Mouse (Mus musculus): ENCODE measurements at regions not wholly inside any gene's neighbourhood (a gene's known extent, or its start where the extent isn't known, plus 50 kb on each side); places are given as distances from the start of the nearest gene placed in this dataset.

DNA sequence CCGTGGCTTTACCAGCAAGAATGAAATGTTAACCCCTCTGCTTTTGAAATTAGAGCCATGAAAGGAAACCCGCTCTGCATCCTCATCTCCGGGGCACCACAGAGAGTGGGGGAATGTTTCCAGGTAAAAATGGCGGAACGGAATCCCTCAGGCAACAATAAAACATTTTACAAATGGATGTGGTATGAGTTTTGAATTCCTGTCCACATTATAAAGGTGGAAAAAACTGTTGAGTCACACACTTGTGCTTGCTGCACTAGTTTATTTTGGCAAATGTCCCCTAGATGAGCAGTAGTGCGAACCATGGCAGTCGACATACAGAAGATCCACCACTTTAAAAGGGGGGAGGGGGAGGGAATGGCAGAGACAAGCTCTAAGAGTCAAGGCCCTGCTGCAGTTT lies 289.4 kb upstream of the Nt5e start:
- Histone ChIP-seq H3K4me3 (no peak overlapping the region), H3K27me3 (no peaks in the 10 kb centered on the region), H3K36me3 (no peaks in the 10 kb centered on the region), H3K9me3 (no peaks in the 10 kb centered on the region), H3K4me1 (no peaks in the 10 kb centered on the region), H3K27ac (no peak overlapping the region), H3K4me2 (no peak overlapping the region), H3K9ac (no peak overlapping the region)
- no peak for ATAC-seq (ENCODE audit: insufficient number of reproducible peaks, low FRiP score, low TSS enrichment, low read depth)
- WGBS, result 48% methylated on average over 7 of the region's 7 CpGs

DNA sequence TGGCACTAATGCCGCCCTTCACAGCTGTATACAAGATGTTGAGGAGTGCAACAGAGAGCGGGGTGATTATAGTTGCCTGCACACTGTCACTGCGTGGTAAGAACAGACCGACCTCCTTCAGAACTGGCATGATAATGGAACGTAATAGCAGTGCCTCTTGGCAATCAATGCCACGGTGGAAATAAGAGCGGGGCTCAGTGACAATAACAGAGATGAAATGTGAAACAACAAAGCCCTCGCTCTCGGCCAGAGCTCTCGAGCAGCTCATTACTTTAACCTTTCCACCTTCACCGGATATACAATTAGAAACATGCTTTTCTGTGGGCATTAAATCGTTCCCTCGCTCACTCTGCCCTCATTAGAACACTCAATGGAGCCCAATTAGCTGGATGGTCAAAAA lies 277.7 kb upstream of the Nt5e start:
- Histone ChIP-seq H3K36me3 (no peaks in the 10 kb centered on the region), H3K27me3 (no peaks in the 10 kb centered on the region), H3K9ac (no peak overlapping the region), H3K9me3 (no peaks in the 10 kb centered on the region), H3K27ac (no peak overlapping the region), H3K4me3 (no peak overlapping the region), H3K4me2 (no peak overlapping the region), H3K4me1 (no peaks in the 10 kb centered on the region)
- WGBS, result 20% methylated on average over 13 of the region's 13 CpGs
- no peak for ATAC-seq (ENCODE audit: insufficient number of reproducible peaks, low FRiP score, low TSS enrichment, low read depth)

DNA sequence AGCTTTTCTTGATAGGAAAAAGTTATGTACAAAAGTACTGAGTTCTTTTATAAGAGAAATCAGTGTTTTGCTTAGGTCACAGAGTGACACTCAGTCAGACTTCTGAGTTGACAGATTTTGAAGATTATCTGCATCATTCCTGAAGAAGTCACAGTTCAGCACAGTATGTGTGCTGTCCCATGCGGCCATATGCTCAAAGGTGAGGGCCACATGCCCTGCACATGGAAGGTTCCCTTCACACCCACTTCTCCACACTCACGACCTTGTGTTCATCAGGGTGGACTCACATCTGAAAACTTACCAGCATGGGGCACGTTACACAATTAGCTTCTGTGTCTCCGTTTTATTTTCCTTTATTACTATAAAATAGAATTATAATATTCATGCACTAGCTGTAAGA lies 277.2 kb upstream of the Nt5e start:
- WGBS, result 60% methylated on average over 4 of the region's 4 CpGs
- Histone ChIP-seq H3K4me1 (no peaks in the 10 kb centered on the region), H3K4me3 (no peak overlapping the region), H3K4me2 (no peak overlapping the region), H3K9me3 (no peaks in the 10 kb centered on the region), H3K36me3 (no peaks in the 10 kb centered on the region), H3K27me3 (no peaks in the 10 kb centered on the region), H3K9ac (no peak overlapping the region), H3K27ac (no peak overlapping the region)
- no peak for ATAC-seq (ENCODE audit: insufficient number of reproducible peaks, low FRiP score, low TSS enrichment, low read depth)

DNA sequence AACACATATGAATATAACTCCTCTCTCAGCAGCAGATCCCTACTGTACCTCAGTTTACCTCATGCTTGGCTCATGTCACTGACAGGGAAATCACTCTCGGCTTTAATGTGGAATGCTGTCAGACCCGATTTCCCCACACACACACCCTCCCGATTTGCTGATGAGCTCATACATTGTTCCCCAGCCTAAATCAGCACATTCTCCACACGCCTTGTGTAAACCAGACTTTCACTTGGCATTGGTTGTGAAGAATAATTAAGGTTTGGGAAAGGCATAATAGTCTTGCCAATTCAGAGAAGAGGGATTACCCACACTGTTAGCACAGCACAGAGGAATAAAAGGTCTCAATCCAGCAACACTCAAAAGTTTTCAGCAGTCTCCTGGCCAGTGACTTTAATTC lies 268.4 kb upstream of the Nt5e start:
- ATAC-seq (ENCODE audit: insufficient number of reproducible peaks, low FRiP score, low TSS enrichment, low read depth), result peak; percentile 63; the same call in 1 of the 2 replicates
- Histone ChIP-seq H3K4me3 (no peak overlapping the region), H3K9me3 (no peaks in the 10 kb centered on the region), H3K27ac (no peak overlapping the region), H3K4me2 (no peak overlapping the region), H3K4me1 (peaks cover 5% of the 10 kb centered on the region), H3K9ac (no peak overlapping the region), H3K27me3 (no peaks in the 10 kb centered on the region), H3K36me3 (no peaks in the 10 kb centered on the region)
- WGBS, result 30% methylated on average over 4 of the region's 4 CpGs

DNA sequence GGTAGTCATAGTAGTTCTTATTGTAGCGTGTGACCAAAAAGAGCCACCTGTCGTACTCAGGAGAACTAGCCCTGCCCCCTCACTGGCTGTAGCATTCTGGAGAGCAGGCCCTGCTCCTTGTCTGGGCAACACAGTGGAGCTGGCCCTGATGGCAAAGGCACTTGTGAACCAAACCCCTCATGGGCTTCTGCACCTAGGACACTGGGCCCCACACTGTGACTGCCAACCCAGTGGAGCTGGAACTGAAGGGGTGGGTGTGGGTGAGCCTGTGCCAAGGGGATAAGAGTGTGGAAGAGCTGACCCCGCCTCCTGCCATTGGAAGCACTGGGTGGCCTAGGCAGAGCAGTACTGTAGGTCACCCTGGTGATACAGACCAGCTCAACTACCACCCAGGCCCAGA lies 268.0 kb upstream of the Nt5e start:
- H3K27ac ChIP-seq, result 0 out of 2 replicates have a peak overlapping the region, but pooled peaks have one; percentile 17
- WGBS, result 82% methylated on average over 3 of the region's 3 CpGs
- H3K27me3 ChIP-seq, result no peaks in the 10 kb centered on the region
- peak; percentile 44; the same call in 1 of the 2 replicates for ATAC-seq (ENCODE audit: insufficient number of reproducible peaks, low FRiP score, low TSS enrichment, low read depth)
- H3K9ac ChIP-seq, result no peak overlapping the region
- H3K9me3 ChIP-seq, result no peaks in the 10 kb centered on the region
- peaks cover 5% of the 10 kb centered on the region for H3K4me1 ChIP-seq
- no peak overlapping the region for H3K4me2 ChIP-seq
- no peak overlapping the region for H3K4me3 ChIP-seq
- no peaks in the 10 kb centered on the region for H3K36me3 ChIP-seq

DNA sequence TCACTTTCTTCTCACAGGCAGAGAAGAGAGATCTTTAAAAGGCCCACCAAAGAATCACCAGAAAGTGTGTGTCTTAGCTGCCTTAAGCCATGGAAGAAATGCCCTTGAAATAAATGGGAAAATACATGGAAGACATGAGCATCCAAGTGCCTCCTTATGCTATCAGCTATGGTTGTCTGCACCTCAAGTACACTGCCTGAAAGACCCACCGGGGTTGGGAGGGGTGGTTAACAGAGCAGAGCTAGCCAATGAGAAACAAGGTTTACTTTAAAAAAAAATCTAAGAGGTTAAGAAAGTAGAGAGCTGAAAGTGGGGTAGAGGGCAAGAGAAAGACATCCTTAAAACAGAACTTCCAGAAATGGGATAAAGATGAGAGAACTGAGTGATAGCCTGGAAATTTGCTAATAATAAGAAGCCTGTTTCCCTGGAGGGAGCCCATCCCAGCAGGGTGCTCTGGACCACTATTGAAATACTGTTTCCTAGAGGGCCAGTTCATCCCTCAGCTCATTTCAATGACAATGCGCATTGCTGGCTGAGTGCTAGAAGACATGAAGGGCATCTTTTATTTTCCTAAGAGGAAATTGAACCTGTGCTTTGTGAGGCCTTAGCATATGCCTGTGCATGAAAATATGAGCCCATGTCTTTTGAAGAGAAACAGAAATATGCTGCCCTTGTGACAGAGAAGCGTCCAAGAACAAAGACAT lies 262.9 kb upstream of the Nt5e start:
- peaks cover 18% of the 10 kb centered on the region for H3K4me1 ChIP-seq
- H3K9me3 ChIP-seq, result no peaks in the 10 kb centered on the region
- H3K9ac ChIP-seq, result no peak overlapping the region
- no peak for ATAC-seq (ENCODE audit: insufficient number of reproducible peaks, low FRiP score, low TSS enrichment, low read depth)
- no peak overlapping the region for H3K27ac ChIP-seq
- H3K27me3 ChIP-seq, result no peaks in the 10 kb centered on the region; the same call in 1 of the 2 replicates
- 51% methylated on average over 3 of the region's 3 CpGs for WGBS
- H3K4me3 ChIP-seq, result no peak overlapping the region
- H3K36me3 ChIP-seq, result no peaks in the 10 kb centered on the region
- no peak overlapping the region for H3K4me2 ChIP-seq

DNA sequence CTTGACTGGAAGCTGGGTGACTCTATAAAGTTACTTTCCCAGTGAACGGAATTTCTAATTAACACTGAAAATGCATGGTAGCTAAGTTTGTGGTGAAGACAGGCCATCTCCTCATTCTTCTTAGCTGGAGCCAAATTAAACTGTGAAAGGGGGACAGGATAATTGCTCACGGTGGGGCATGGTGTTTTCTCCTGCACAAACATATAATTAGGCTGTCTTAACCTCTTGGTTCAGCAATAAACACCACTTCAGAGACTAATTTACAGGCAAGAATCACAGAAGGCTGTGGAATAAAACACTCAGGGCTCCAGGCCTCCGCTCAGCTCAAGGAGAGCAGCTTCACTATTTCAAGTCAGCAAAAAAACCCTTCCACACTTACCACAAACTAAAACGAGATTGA lies 261.9 kb upstream of the Nt5e start:
- WGBS, result 29% methylated on average over 4 of the region's 4 CpGs
- no peaks in the 10 kb centered on the region for H3K36me3 ChIP-seq

DNA sequence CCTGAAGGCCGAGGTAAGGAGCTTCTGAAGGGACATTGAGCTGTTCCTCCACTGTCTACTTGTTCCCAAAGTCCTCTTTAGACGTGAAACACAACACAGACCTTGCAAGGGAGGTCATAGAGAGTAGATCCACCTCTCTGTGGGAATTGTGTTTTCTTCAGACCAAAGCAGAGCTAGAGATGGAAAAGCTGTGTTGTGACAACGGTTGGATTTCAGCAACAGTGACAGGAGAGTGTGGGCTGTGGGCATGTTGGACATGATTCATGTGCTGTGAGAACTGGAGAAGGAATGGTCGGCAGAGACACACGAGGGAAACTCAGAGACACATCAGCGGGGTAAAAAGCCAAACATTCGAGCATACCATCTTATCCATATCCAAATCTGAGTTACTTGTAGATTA lies 261.2 kb upstream of the Nt5e start:
- ATAC-seq (ENCODE audit: insufficient number of reproducible peaks, low FRiP score, low TSS enrichment, low read depth), result no peak
- 66% methylated on average over 7 of the region's 7 CpGs for WGBS

More for the DNA sequence above, 261.9 kb upstream of the Nt5e start:
- Histone ChIP-seq H3K4me3 (no peak overlapping the region), H3K27me3 (no peaks in the 10 kb centered on the region; the same call in 1 of the 2 replicates), H3K4me1 (peaks cover 26% of the 10 kb centered on the region), H3K9me3 (no peaks in the 10 kb centered on the region), H3K9ac (no peak overlapping the region), H3K27ac (no peak overlapping the region), H3K4me2 (no peak overlapping the region)
- no peak for ATAC-seq (ENCODE audit: insufficient number of reproducible peaks, low FRiP score, low TSS enrichment, low read depth)

DNA sequence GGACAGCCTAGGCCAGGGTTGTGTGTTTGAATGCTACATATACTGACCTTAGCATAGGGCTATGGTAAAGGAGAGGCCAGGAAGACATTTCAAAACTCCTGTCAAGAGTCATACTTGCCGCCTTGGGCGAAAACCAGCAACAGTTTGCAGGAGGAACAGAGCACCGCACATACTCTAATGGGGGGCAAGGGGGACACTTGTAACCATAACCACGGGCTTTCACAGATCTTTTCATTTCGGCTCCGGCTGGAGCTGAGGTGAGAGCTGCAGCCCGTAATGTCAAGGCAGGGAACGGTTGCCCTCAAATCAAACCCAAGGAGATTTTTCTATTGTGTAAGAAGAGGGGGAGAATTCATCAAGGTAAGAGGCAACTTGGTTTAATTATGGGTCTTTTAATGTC lies 258.7 kb upstream of the Nt5e start:
- H3K4me3 ChIP-seq, result 0 out of 2 replicates have a peak overlapping the region, but pooled peaks have one; percentile 15
- H3K9ac ChIP-seq, result no peak overlapping the region
- no peak for ATAC-seq (ENCODE audit: insufficient number of reproducible peaks, low FRiP score, low TSS enrichment, low read depth)
- H3K27me3 ChIP-seq, result peaks cover 4% of the 10 kb centered on the region; the same call in 1 of the 2 replicates
- WGBS, result 39% methylated on average over 8 of the region's 8 CpGs
- H3K4me2 ChIP-seq, result 0 out of 2 replicates have a peak overlapping the region, but pooled peaks have one; percentile 40
- H3K9me3 ChIP-seq, result no peaks in the 10 kb centered on the region
- peaks cover 32% of the 10 kb centered on the region for H3K4me1 ChIP-seq
- no peaks in the 10 kb centered on the region for H3K36me3 ChIP-seq
- no peak overlapping the region for H3K27ac ChIP-seq

More for the DNA sequence above, 261.2 kb upstream of the Nt5e start:
- H3K4me2 ChIP-seq, result no peak overlapping the region
- no peak overlapping the region for H3K27ac ChIP-seq
- H3K4me1 ChIP-seq, result peaks cover 32% of the 10 kb centered on the region
- no peaks in the 10 kb centered on the region for H3K9me3 ChIP-seq
- no peaks in the 10 kb centered on the region for H3K36me3 ChIP-seq
- H3K9ac ChIP-seq, result no peak overlapping the region
- no peak overlapping the region for H3K4me3 ChIP-seq
- H3K27me3 ChIP-seq, result peaks cover 4% of the 10 kb centered on the region; the same call in 1 of the 2 replicates

DNA sequence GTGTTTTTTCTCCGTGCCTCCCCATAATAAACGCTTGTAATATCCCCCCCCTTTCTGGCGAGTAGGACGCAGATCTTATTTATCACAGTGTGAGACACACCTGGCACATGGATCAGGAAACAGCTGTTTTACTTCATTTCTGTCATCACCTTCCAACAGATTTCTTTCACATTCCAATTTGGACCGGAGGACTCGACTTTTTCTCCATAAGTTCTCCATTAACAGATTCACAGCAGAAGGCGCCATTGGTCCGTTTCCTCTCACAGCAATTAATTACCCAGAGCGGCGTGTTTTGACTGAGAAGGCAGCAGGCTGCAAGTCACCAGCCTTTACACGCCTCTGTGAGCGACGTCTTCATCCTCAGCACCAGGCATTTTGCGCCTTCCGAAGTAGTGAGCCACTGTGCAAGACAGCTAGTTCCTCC lies 258.1 kb upstream of the Nt5e start:
- Histone ChIP-seq H3K27ac (peak overlapping the region; percentile 72), H3K4me2 (peak overlapping the region; percentile 40), H3K4me3 (peak overlapping the region; percentile 15; the same call in 1 of the 2 replicates), H3K9ac (no peak overlapping the region), H3K36me3 (no peaks in the 10 kb centered on the region), H3K4me1 (peaks cover 36% of the 10 kb centered on the region), H3K9me3 (no peaks in the 10 kb centered on the region), H3K27me3 (peaks cover 4% of the 10 kb centered on the region; the same call in 1 of the 2 replicates)
- WGBS, result 8% methylated on average over 15 of the region's 15 CpGs
- no peak; the same call in 1 of the 2 replicates for ATAC-seq (ENCODE audit: insufficient number of reproducible peaks, low FRiP score, low TSS enrichment, low read depth)

DNA sequence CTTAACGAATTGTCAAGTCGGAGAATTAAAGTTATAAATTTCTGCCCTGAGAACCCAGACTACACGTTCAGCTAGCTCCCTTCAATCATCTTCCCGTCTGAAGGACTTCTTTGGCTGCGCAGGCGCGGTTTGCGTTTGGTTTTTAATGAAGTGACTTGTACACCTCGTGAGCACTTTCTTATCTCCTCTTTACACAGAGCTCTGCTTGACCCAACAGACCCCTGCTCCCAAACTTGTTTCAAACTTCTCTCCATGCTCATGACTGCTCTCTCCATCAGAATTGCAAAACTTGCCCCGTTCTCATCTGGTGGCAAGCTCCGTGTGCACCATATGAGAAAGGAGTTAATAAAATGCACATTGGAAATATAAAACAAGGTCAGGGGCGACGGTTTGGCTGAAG lies 257.2 kb upstream of the Nt5e start:
- Histone ChIP-seq H3K4me2 (peak overlapping the region; percentile 40), H3K9ac (no peak overlapping the region), H3K4me1 (peaks cover 36% of the 10 kb centered on the region), H3K9me3 (no peaks in the 10 kb centered on the region), H3K27me3 (peaks cover 7% of the 10 kb centered on the region), H3K36me3 (no peaks in the 10 kb centered on the region), H3K4me3 (peak overlapping the region; percentile 15), H3K27ac (no peak overlapping the region)
- no peak for ATAC-seq (ENCODE audit: insufficient number of reproducible peaks, low FRiP score, low TSS enrichment, low read depth)
- WGBS, result 25% methylated on average over 13 of the region's 13 CpGs

DNA sequence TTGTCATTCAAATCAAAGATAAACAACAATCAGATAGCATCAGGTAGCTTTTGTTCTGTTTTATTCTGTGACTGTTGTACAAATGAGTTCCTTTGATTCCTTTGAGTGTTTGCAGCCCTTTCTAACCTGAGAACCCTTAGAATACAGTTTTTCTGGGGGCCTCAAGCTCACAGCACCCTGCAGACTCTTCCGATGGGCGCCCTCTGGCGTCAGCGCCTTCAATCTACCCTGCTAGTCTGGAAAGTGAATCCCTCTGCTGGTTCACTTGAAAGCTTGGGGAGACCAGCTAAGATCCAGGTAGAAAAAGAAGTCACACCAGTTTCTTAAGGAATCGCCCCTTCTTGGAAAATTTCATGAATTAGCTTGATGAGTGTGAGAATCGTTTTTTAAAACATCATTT lies 253.8 kb upstream of the Nt5e start:
- H3K27ac ChIP-seq, result no peak overlapping the region
- H3K4me3 ChIP-seq, result no peak overlapping the region; the same call in 1 of the 2 replicates
- 11% methylated on average over 6 of the region's 6 CpGs for WGBS
- no peaks in the 10 kb centered on the region for H3K36me3 ChIP-seq
- H3K9ac ChIP-seq, result no peak overlapping the region
- peak overlapping the region; percentile 12; the same call in 1 of the 2 replicates for H3K4me2 ChIP-seq
- no peaks in the 10 kb centered on the region for H3K9me3 ChIP-seq
- H3K27me3 ChIP-seq, result peaks cover 7% of the 10 kb centered on the region; the same call in 1 of the 2 replicates
- peaks cover 29% of the 10 kb centered on the region for H3K4me1 ChIP-seq
- ATAC-seq (ENCODE audit: insufficient number of reproducible peaks, low FRiP score, low TSS enrichment, low read depth), result no peak

Data from limb, embryonic 15.5 days (tissue).